Mouse (Mus musculus) common myeloid progenitor, adult 5-6 weeks (primary cell): ENCODE data around the gene Ptprn2. TPM values are rescaled to one million over a fixed set of nuclear protein-coding genes. Genes with fewer than 3 reads are reported as not detected.

Experiments used
- ATAC-seq: replicated peaks from 2 replicates; pipeline ENCODE4 v1.8.0; 2016; ENCODE audit warnings: low read depth, mild to moderate bottlenecking, moderate TSS enrichment, inconsistent platforms; ENCODE audit not compliant: poor library complexity, severe bottlenecking
- total RNA-seq: library from RNA; stranded (forward); fragments of 200-1000, 187-1606 nt; gene quantifications from 2 replicates; pipeline ENCODE4 v1.2.3, GENCODE M21; 2017

Ptprn2 gene
- total RNA-seq, 1 experiment from 2014 or later = not detected

DNA sequence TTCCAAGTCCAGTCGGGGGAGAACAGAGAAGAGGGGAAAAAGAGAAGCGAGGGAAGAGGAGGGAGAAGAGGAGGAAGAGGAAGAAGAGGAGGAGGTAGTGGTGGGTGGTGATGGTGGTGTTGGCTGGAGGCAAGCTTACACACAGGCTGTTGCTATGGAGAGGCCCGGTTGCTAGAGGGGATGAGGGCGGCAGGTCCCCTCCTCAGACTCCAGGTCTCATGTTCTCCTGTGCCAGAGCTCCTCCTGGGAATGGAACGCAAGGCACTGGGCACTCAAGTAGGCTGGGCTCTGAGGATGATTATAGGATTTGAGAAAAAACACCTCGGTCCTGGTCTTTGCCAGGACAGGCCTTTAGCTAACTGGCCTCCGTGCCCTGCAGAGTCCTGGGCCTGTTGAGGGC is 666.1 kb downstream of the Ptprn2 start:
- ATAC-seq = no peak

DNA sequence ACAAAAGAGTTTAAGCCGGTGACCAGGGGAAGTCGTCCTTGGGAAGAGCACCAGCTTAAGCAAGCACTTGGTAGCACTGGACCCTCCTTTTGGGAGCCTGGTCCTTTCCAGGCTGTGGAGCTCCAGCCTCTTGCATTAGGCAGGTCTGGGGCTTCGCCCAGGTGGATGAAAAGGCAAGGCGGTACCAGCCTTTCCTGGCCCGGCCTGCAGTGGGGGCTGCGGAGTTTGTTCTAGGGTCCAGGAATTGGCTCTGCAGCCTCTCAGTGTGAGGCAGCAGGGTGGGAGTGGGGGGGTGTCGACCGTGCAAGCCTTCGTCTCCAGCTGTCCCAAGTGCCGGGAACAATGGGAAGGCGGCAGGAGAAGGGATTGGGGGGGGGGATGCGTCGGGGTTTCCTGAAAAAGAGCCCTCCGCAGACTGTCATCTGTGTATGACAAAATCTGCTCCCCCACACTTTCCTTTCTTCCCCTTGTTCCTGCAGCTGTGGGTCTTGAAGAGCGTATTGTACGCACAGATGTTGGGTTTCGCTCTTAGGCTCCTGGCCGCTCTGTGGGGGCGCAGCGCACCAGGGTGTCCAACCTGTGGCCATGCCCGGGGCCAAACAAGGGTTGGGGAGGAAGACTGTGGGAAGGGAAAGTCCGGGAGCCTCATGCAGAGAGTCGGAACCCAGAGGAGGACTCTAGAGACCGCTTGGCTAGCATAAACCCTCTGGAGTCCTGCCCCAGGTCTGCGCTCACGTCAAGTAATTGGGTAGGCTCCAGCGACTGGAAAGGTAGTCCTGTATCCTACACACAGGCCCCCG is 667.0 kb downstream of the Ptprn2 start:
- no peak for ATAC-seq

DNA sequence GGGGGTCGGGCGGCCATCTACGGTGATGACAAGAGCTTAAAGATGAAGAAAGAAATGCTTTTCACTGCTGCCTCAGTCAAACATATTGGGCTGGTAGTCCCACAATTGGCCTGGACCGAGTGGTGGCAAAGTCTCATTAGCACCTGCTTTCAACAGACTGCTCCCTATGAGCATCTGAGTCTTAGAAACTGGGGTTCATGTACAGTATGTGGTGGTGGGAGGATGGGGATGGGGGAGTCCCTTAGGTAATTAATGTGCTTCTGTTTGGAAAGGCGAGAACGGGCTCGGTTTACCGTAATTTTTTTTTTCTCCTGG is 667.6 kb downstream of the Ptprn2 start:
- ATAC-seq = no peak

DNA sequence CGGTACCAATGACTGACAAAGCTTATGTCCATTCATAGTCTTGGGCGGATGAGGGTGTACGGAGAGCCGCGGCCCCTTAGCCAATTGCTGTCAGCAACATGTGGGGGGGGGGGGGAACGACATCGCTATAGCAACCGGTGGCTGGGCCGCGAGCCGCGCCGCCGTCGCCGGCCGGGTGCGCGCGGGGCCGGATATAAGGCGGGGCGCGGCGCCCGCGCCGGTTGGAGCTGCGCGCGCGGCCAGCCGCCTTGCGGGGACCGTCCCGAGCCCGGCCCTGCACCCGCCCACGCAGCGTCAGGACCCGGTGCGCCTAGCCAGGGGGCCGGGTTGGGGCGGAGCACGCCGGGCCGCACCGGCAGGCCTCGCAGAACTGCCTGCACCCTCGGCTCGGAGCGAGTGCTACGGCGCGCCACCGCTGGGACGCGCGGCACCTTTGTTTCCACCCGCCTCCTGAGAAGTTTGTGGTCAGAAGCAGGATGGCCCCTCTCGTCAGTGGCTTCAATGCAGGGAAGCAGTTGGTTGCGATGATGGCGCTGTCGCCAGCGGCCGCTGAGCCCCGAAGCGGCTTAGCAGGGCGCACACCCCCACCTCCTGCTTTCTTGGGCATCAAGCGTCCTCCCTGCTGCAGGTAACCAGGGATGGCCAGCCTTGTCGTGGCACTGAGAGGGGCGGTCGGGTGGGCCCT is 668.3 kb downstream of the Ptprn2 start:
- ATAC-seq = peak; percentile 24; the same call in 1 of the 2 replicates

GRCm38 (mm10) chr12:117154356-117155243 is 669.1 kb downstream of the Ptprn2 start:
- ATAC-seq = no peak

- no peak for ATAC-seq
Measured at GRCm38 (mm10) chr12:117155307-117156220, 670.0 kb downstream of the Ptprn2 start.

- ATAC-seq = no peak
Measured at GRCm38 (mm10) chr12:117156256-117156655, 670.7 kb downstream of the Ptprn2 start.

DNA sequence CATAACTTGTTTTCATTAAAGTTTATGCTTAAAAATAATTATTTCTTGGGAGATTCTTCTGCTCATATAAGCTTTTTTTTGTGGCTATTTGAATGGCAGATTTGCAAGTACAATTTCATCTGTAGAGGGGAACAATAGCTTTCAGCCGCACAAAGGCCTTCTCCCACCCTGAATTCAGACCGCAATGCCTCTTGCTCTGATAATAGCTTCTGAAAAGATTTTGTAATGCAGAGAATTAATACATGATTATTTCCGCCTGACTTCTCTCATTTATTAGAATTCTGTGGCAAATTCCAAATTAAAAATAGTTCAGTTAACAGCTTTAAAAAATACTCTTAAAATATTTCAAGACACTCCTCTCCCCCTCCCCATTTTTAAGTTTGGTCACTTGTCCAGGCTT is 671.3 kb downstream of the Ptprn2 start:
- no peak for ATAC-seq

DNA sequence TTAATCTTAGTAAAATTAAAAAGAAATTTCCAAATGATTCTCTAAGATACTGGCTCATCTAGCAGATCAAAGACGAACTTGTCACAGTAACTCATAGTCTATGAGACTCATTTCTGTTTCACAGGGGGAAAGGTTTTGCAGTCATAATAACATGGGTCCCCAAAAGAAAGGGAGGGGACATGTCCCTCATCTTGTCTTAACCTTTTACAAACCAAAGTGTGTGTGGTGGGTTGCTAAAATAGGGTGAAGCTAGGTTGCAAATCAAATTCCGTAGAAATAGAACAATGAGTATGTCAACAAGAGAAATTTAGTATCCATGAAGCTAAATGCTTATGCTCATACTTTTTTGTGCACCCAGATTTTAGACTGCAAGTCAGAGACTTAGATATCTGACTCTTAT is 671.7 kb downstream of the Ptprn2 start:
- no peak for ATAC-seq

GRCm38 (mm10) chr12:117157660-117158386 is 672.3 kb downstream of the Ptprn2 start:
- ATAC-seq = no peak

DNA sequence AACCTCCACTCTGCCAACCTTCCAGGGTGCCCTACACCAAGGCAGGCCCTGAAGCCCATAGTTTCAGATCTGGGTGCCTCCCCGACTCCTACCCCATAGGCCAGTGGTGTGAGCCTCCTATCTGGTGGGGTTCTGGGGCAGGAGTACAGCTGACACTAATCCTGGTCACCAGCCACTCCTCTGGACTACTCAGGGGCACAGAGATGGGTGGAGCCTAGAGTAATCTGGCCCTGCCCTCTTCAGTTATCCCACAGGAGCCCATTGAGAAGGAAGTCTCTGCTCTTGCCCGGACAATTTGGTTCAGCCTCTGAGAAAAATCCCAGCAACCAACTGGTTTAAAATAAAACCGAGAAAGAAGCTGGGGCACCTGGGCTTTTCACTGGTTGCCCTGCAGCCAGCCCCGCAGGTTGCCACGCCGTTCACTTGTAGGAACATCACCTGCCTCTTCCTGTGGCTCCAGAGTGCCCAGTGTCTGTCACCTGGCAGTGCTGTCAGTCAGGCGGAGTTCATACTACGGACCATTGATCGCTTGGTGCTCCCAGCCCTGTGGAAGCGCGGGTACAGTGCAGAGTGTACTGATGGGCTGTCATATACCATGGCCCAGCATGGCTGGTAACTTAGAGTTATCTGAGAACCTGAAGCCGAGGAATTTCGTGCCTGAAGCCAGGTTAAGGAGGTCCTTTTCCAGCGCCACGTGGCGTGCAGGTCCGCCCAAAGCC is 673.6 kb downstream of the Ptprn2 start:
- no peak for ATAC-seq

DNA sequence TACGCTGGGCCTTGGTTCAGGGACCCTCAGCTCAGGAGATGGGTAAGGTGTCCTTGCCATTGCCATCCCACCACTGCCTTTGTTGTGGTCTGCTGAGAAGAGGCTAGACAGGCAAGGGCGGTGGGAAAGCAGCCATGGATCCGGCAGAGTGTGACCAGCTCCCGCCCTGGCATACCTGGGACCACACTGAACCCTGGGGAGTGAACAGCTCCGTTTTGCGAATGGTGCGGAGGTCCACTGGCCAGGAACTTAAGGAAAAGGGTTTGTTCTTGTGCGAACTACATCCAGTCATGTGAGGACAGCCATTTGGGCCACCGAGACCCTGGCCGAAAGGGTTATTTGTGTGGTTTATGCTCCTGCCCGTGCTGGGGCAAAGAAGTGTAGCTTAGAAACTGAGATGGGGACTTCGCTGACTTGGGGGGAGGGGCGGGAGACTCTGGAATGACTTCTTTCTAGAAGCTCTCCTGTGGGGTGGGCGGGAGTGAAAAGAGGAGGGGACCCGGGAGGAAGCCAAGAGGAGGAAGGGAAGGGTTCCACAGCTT is 674.2 kb downstream of the Ptprn2 start:
- no peak for ATAC-seq

GRCm38 (mm10) chr12:117160211-117160891 is 674.8 kb downstream of the Ptprn2 start:
- ATAC-seq = no peak

- ATAC-seq = peak; percentile 36
Measured at GRCm38 (mm10) chr12:117162180-117162579, 676.7 kb downstream of the Ptprn2 start.

GRCm38 (mm10) chr12:117163789-117164188 is 678.3 kb downstream of the Ptprn2 start:
- ATAC-seq = no peak

GRCm38 (mm10) chr12:117166266-117166665 is 680.7 kb downstream of the Ptprn2 start:
- ATAC-seq = no peak

- 0 out of 2 replicates have a peak, but pooled peaks have one; percentile 23 for ATAC-seq
Measured at GRCm38 (mm10) chr12:117169670-117170069, 684.1 kb downstream of the Ptprn2 start.

DNA sequence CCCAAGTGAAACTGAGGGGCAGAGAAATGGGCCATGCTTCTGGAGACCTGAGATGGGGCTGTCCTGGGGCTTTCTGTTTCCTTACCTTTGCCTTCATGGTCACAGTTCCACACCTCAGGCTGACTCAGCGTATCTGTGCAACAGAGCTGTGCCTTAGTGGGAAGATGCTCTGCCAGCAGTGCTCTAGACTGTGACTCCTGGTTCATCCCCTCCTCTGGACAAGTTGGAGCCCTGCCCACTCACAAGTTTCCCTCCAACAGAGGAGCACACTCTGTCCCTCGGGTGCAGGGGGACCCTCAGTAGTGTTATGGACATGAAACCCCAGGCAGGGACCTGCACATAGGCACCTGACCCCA is 687.0 kb downstream of the Ptprn2 start:
- ATAC-seq = no peak
